Mouse (Mus musculus): ENCODE data around the gene Slc6a16.

Slc6a16 gene

GRCm38 (mm10) chr7:45312686-45313453 is 72.0 kb downstream of the Slc6a16 start:
- no peak for DNase-seq (ENCODE audit: extremely low spot score)

- DNase-seq (ENCODE audit: extremely low spot score) = no peak
These were observed 72.6 kb downstream of the Slc6a16 start for GRCm38 (mm10) chr7:45313495-45313894.

DNA sequence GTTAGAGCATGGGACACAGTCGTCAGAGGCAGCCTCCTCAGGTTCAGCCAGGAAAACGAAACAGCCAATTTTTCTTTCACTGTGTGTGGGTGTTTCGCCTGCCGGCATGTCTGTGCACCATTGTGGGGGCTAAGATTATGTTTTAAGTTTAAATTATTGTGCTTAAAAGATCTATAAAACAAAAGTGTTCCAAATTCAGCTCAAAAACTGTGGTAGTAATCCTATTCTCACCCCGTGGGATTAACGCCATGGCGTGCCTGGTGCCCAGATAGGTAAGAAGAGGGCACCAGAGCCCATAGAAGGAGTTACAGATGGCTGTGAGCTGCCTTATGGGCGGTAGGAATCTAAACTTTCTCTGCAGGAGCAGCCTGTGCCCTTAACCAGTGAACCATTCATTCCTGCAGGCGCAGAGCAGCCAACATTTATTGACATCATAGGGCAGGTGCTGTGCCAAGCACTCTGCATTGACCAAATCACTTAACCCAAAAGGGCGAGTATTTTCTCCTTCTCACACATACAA is 74.4 kb downstream of the Slc6a16 start:
- no peak for DNase-seq (ENCODE audit: extremely low spot score)

GRCm38 (mm10) chr7:45316536-45316935 is 75.7 kb downstream of the Slc6a16 start:
- no peak for DNase-seq (ENCODE audit: extremely low spot score)

- DNase-seq (ENCODE audit: extremely low spot score) = no peak
These were observed 81.4 kb downstream of the Slc6a16 start for GRCm38 (mm10) chr7:45322245-45322644.

Measured in embryo, embryonic 9.5 days (tissue).